Mouse (Mus musculus): ENCODE measurements around the gene Mgll.
A peak's percentile ranks its signal among the peaks of the same experiment; 100 is the strongest.

The Mgll gene

DNA sequence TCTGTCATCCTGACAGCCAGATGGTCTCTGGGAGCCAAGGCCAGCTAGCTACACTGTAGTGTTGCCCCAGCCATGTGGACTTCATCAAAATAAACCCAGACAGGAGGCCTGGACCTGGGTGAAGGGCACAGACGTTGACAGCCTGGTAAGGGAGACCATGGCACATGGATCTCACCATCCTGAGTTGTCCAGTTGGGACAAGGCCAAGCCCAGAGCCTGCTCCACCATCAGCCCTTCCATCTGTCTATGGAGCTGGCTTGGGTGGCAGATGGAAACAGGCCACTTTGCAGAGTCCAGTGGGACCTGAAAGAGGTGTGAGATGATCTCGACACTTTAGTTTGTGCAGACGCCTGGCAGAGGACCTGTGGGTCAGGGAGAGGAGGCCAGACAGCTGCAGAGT is 76.5 kb downstream of the Mgll start:
- DNase-seq (ENCODE audit: low spot score) = no peak

DNA sequence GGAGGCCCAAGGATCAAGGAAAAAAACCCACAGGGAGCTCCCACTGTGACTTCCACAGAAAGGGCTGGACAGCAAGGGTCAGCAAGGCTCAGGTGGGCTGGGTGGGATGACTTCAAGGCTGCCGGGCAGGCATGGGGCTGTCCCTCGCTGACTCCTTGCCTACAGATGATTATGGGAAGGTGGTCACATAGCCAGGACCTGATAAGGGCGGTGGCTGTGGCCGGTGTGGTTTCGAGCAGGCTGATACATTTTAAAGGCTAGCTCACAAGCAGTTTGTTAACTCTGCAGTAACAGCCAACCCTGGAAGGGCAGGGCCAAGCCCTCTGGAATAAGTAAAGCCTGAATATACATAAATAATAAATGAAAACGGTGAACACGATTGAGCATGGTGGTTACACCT is 78.8 kb downstream of the Mgll start:
- DNase-seq (ENCODE audit: low spot score) = no peak

DNA sequence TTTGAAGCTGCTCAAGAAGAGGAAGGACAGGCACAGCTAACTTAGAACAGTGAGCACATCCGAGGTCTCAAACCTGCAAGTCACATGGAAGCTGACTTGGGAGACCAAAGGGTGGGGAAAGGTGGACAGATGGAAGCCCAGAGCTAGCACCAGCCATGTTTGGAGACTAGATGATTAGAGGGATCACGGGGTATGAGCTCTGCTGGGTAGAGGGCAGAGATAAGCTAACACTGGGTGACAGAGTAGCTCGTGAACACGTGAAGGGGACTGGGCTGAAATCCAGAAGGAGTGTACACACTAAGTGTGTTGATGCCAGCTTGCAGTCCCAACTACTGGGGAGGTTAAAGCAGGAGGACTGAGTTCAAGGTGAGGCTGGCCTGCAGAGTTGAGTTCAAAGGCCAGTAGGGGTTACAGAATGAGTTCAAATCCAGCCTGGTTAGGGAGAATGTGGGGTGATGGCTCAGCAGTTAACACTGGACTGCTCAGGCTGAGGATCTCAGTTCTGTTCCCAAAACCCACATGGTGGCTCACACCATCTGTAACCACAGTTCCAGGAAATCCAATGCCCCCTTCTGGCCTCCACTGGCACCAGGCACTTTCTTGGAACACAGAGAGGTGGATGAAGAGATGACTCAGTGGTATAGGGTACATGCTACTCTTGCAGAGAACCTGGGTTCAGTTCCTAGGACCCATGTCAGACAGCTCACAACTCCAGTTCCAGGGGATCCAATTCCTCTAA is 79.9 kb downstream of the Mgll start:
- DNase-seq (ENCODE audit: low spot score) = no peak

DNA sequence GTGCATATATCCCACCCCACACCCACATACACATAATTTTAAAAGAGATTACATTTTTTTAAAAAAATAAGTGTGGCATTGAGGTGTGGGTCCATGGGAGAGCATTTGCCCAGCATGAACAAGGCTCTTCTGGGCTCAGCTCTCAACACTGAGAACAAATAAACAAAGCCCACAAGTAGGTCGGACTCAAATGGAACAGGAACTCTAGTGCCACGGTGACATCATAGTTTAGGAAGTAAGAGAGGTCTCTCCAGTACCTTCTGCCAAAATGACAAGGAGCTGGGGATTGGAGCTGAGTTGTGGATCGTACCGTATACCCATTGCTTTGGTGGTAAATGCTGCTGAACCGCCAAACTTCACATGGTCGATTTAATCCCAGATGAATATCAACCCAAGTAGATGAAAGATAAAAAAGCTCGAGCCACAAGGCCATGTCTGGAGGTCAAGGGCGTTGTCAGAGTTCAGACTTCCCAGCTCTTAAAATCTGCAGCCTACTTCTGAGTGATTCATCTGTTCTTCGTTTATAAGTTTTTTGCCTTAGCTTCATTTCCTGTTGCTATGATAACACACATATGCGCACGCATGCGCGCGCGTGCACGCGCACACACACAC is 80.9 kb downstream of the Mgll start:
- DNase-seq (ENCODE audit: low spot score) = no peak

DNA sequence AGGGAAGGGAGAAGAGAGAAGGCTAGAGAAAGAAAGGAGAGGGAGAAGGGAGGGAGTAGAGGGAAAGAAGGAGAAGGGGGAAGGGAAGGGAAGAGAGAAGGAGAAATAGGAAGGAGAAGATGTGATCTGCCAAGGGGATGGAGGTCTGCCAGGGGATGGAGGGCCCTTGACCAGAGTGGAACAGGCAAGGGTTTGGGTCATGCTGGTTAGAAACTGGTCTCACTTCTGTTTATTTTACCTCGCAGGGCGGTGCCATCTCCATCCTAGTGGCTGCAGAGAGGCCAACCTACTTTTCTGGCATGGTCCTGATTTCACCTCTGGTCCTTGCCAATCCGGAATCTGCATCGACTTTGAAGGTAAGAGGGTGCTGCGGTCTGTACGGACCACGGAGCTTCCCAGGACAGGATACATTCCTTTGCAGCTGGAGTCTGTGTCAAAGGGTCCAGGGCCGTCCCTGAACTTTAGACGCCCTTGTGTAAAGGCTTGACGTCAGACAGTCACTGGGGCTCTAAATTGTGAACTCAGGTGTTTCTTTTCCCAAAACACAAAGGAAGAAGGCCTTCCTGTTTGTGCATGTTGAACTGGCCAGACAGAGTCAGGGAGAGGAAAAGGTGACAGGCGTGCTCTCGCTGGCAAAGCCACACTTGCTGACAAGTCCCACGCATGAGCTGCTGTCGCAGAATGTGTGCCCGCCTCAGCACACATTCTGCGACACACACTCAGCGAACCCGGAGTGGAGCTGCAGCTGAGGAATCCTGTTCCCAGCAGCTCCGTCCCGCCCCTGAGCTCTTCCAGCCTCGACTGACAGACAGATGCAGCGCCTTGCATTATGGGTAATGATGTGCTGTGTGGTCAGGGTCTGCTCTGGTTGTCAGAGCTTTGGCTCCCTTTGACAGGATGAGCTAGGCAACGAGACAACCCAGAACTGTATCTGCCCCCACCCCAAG is 85.2 kb downstream of the Mgll start:
- DNase-seq (ENCODE audit: low spot score) = no peak

DNA sequence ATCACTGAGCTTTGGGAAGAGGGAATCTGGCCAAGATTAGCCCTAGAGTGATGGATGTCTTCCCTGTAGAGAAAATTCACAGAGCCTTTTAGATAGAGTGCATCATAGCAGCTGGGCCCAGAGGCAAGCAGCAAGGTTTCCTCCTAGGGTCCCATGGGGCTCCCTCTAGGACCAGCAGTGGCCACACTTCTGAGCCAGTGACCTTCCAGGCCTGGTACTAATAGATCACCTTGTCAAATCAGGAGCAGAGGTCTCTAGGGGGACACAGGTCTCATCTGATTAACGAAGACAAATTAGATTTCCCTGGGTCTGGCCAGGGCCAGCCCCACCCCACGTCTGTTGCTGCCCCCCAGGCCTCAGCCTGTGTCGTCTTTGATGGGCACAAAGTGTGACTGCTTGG is 86.1 kb downstream of the Mgll start:
- no peak for DNase-seq (ENCODE audit: low spot score)

DNA sequence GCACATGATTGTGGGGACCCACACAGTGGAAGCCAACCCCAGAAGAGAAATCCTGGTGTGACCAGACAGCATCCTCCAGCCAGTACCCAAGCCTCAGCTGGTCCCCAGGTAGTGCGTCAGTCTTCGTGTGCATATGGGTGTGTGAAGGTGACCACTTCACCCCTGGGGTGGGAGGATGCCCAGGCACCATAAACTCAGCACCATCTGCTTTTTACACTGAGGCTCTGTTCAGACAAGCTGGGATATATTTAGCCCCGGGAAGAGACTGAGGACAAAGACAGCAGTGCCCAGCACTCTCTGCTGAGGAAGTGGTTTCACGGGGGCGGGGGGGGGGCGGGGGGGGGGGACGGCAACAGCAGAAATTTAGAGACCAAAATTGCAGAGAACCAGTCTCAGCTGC is 87.2 kb downstream of the Mgll start:
- no peak for DNase-seq (ENCODE audit: low spot score)

DNA sequence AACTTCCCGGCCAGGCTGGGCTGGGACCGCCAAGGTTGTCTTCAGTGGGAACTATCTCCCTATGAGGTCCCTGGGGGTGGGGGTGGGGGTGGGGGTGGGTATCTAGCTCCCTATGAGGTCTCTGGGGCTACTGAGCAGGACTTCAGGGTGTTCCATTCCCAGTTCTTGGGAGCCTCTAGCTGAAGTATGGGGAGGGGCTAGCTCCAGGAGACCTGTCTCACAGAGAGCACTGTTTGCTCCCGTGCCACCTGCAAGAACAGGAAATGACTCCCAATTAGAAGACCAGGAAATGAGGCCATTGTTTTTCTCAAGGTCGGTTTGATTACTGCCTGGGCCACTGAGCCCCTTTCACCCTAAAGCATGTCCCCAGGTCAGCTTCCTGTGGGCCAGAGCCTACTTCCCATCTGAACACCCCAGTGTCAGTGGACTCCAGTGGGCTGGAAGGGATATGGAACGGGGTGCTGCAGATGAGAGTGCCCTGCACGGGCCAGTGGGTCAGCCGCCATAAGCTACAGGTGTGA is 87.7 kb downstream of the Mgll start:
- no peak for DNase-seq (ENCODE audit: low spot score)

DNA sequence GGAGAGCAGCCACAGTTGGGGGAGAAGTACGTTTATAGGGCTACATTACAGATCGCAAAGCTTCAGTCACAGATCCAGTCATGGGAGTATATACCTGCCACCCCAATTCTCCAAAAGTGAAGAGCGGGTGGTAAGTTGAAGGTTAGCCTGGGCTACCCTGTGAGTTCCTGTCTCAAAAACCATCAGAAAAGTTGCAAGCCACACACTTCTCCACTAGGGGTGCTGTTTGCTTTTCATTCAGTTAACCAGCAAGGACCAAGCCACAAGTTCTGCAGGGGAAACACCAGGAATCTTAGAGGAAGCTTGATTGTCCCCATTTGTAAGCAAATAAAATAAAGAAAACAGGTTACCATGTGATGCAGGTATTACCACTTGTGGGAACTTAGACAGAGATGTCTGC is 88.7 kb downstream of the Mgll start:
- no peak for DNase-seq (ENCODE audit: low spot score)

DNA sequence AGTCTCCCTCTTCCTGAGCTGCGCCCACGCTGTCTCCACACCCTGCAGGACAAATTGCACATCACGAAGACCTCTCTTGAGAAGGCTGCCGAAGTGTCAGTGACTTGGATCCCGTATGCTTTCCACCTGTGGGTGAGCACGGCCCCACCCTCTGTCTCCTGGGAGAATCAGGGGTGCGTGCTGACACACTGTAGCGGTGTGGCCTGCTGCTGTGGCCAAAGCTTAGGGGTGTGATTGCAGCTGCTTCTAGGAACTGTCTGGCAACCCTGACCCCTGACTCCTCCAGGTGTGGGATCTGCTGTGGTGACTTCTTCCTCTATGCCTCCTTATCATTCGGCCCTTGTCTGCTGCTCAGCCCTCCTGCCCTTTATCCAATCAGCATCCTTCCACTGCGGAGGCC is 89.6 kb downstream of the Mgll start:
- DNase-seq (ENCODE audit: low spot score) = no peak

DNA sequence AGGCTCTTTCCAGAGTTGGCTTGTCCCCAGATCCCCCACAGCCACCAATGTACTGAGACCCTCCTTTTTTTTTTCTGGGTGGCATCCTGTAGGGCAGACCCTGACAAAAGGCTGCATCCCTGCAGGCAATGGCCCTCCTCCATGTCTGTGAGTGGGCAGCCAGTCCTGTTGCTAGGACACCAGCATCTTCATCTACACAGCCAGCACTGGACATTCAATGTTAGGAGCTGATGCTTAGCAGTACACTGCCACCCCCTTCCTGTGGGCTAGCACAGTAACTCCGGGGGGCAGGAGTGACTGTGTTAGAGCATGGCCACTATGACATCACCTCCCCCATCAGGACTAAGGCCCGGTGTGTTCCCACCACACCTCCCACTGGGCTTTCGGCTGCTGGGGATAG is 90.8 kb downstream of the Mgll start:
- DNase-seq (ENCODE audit: low spot score) = no peak

DNA sequence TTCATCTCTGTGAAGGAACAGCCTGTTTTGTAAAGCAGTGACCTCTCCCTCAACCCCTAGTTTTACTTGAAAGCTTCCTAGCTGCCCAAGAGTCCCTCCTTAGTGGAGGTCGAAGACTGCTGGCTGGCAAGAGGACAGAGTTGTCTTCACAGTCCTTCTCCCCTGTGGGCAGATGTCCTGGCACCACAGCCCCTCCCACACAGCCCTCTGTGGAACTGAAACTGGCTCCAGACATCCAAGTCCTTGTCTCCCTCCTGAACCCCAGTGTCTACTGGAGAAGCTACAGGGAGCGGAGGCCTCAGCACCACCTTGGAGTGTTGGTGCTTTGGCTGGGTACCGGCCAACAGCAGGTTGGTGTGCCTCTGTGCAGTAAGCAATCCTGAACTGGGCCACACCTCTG is 91.3 kb downstream of the Mgll start:
- DNase-seq (ENCODE audit: low spot score) = no peak

DNA sequence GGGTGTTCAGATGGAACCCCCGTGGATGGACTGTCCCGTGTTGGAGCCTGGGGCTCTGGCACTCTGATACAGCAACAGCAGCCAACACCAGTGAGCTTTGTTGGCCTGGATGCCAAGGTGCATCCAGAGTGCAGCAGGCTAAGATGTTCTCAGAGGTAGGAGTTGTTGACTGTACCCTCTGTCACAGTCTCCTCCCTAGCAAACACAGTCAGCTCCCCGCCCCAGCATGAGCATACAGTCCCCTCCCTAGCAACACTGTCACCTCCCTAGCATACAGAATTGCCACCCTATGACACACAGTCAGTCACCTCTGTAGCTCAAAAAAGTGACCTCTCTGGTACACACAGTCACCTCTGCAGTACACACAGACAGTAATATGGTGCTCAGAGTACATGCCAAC is 92.7 kb downstream of the Mgll start:
- no peak for DNase-seq (ENCODE audit: low spot score)

DNA sequence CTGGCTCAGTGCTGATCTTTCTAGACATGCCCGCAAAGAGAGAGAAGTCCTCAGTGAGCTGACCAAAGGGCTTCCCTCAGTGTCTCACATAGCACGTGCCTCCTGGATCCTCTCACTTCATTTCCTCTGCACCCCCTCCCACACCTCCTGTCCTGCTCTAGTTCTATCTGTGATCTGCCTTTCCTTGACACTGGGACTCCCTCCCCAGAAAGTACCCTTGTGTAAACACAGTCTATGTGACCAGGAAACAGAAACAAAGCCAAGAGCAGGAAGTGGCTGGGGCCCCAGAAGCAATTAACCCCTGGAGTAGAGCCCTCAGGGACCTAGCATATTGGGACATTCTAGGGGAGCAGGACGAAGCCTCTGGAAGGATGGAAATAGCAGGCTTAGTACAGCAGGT is 96.6 kb downstream of the Mgll start:
- no peak for DNase-seq (ENCODE audit: low spot score)

DNA sequence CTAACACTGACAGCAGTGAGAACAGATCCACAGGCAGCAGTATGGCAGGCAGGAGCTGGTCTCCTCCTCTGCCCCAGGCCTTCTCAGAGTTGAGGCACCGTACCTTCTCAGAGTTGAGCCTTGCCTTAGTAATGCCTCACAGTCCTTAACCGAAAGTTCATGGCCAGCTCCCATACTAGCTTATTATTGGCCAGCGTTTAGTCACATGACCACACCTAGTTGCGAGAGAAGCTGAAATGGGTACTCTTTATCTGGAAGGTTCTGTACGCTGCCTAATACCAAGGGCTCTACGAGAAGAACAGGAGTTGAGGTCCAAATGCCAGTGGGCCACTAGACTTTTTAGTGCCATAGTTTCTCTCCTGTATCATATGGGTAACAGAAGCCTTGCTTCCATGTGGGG is 97.1 kb downstream of the Mgll start:
- no peak for DNase-seq (ENCODE audit: low spot score)

DNA sequence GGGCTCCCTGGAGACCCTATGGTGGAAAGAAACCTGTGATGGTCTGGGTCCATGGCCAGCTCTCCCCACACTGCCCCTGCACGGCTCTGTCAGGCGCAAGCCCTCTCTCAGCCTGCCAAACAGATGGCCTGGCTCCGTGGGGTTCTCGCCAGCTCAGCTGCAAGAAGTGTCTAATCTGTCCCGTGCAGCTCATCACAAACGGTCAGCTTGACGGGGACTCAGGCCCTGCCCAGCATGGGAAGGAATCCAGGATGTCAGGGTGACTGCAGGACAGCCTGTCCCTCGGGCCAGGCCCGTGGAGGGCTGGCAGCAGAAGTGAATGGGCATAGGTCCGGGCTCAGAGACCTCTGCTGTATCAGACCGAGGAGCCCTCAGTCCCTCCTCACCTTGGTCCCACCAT is 97.7 kb downstream of the Mgll start:
- peak; percentile 27 for DNase-seq (ENCODE audit: low spot score)

DNA sequence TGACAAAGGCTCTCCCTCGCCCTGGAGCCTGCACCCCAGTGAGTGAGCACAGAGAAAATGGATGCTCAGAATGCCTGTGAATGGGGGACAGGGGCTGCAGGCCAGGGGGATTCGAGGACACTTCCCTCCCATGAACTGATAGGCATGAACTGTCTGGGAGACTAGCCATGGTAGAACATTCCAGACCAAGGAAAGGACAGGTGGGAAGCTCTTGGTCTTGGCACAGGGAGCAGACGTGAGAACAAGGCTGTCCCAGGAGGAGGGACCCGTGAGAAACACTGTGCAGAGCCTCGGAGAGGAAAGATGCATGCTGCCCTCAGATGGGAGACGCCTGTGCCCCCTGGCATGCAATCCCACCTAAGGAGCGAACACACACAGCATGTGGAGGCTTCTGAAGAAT is 100.0 kb downstream of the Mgll start:
- no peak for DNase-seq (ENCODE audit: low spot score)

DNA sequence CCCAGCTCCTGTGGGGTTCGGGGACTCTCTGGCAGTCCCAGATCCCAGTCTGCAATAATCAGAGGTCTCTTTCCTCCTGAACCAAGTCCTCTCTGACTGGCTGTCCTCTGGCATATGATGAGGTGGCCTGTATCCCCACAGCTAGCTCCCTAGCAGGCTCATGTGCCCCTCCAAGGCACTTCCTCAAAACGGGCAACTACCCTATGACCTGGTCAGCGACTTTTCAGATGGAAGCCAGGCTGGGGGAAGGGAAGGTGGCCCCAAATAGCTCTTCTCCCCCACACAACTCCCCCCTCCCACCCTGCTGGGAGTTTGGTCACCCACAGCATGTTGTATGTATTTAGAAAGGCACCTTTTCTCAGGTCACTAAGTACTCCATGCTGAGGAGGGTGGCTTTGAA is 101.9 kb downstream of the Mgll start:
- no peak for DNase-seq (ENCODE audit: low spot score)

DNA sequence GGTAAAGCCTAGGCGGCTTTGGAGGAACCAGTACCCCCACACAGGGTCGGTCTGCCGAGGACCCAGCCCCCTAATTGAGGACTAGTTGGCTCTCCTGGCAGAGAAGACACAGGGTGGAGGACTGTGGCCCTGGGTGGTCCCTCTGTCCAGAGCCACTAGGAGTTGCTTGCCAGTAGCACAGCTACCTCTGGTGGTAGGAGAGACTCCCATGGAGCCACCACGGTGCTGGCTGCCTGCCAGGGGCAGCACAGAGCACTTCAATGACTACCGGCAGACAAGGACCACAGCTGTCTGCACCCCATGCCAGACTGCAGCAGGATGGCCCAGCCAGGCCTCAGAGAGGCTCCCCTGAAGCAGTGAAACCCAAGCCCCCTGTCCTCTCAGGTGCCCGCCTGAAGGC is 102.3 kb downstream of the Mgll start:
- peak; percentile 64 for DNase-seq (ENCODE audit: low spot score)

DNA sequence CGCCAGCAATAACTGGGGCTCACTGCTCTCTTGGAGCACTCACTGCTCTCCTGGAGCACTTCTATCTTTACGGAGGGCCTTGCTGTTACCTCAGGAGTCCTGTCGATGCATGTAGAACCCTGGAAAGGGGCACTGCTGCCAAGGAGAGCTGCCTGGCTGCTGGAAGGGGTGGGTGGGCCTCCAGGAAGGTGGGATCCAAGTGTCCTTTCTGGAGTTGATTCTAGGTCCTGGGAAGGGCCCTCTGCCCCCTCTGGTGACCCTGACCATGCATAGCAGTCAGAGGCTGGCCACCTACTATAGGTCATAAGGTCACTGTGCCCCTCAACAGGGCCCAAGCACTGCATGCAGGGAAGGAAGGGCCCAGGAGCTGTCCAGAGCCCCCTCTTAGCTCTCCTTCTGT is 102.8 kb downstream of the Mgll start:
- DNase-seq (ENCODE audit: low spot score) = no peak

DNA sequence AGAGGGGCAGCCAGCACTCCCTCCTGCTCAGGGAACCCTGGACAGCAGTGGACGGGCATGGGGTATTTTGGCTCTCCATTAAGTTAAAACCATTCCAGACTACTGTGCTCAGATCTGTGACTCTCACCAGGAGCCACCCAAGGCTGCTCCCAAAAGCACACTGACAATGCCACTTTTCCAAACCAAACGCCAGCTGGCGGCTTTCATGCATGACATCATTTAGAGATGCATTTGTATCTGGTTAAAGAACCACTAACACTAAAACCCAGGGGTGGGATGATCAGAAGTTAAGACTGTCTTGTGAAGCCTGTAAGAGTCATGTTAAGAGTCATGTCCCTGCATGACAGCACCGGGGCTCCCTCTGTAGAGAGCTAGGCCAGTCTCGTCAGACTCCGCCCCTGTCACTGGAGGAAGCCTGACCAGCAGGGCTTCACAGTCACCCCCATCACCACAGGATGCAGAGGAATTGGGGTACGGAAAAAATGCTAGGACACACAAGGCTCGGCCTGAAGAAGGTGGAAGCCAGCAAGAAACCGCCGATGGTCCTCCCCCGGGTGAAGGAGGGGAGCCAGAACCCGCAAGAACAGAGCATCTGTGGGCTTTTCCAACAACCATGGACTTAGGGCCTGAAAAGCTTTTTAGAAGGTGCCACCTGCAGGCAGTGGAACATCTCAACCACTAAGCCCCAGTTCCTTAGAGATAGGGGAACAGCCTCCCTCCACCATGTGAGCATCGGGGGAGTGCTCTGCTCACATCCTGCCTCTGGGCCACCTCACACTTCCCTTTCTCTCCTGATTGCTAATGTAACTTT is 103.4 kb downstream of the Mgll start:
- DNase-seq (ENCODE audit: low spot score) = no peak
